Mouse (Mus musculus): ENCODE measurements around the gene Spg20. TPM values are rescaled to one million over a fixed set of nuclear protein-coding genes. Genes with fewer than 3 reads are reported as not detected.

Gene Spg20
- polyA plus RNA-seq, 2 experiments: 53.2 to 81.1 TPM

DNA sequence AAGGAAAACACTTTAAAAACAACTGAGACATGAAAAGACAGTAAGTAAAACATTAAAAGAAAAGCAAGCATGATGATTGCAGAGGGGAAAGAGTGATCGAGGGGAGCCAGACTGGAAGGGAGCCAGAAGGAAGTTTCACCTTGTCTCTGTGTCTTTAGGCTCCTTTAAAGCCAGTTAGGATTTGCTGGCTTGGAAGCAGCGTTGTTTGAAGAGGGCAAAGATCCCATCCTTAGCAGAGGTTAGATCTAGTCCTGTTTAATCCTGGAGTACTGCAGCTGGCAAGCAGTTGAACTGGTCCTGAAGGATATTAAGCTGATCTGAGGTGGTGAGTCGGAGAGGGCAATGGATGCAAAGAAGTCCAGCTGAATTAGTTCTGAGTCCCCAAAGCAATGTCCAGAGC, 23.1 kb upstream of the Spg20 start:
- no peak for ATAC-seq (ENCODE audit: low FRiP score, low read depth)

DNA sequence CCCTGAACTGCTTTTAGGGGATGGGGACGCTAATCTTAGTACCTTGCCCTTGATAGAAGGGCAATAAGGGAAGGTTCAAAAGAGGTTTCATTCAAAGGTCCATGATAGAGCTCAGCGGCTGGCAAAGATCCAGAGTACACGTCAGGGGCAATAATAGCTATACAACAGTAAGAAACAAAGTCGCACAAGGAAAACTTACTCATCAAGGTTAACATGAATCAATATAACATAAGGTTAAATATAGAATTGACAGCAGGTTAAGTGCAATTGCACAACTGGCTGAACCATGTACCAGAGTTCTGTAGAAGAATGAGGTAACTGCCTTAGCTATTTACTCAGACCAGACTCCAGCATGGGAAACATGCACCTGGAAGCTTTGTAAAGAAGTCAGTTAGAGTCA, 22.6 kb upstream of the Spg20 start:
- H3K4me3 ChIP-seq (replicated peaks; ENCODE audit: low read length): no peak overlapping the region
- ATAC-seq (ENCODE audit: low FRiP score, low read depth) (no peak), DNase-seq (ENCODE audit: low spot score) (no peak)
- no peak overlapping the region for H3K27ac ChIP-seq (replicated peaks; ENCODE audit: low read depth, low read length)
- no peaks in the 10 kb centered on the region for H3K36me3 ChIP-seq (ENCODE audit: control insufficient read depth, insufficient read depth, low read length)
- no peak overlapping the region for H3K4me2 ChIP-seq (replicated peaks; ENCODE audit: low read depth, low read length, severe bottlenecking)
- H3K9me3 ChIP-seq (ENCODE audit: control insufficient read depth, low read length): no peaks in the 10 kb centered on the region
- TF ChIP-seq POLR2A (IDR thresholded peaks at IDR 0.05; ENCODE audit: borderline replicate concordance, extremely low read depth, insufficient read depth, insufficient read length): no peak
- H3K4me1 ChIP-seq (ENCODE audit: control insufficient read depth, insufficient read depth, low read length): no peaks in the 10 kb centered on the region
- H3K9ac ChIP-seq (ENCODE audit: low read depth, low read length, severe bottlenecking): no peak overlapping the region
- no peaks in the 10 kb centered on the region for H3K27me3 ChIP-seq (ENCODE audit: control insufficient read depth, insufficient read depth, low read length)
- 74% methylated on average over 4 of the region's 4 CpGs for whole genome bisulfite sequencing

More for the DNA sequence above, 23.1 kb upstream of the Spg20 start:
- 73% methylated on average over 3 of the region's 3 CpGs for whole genome bisulfite sequencing
- Histone ChIP-seq H3K9me3 (ENCODE audit: control insufficient read depth, low read length) (no peaks in the 10 kb centered on the region), H3K4me3 (replicated peaks; ENCODE audit: low read length) (no peak overlapping the region), H3K27ac (replicated peaks; ENCODE audit: low read depth, low read length) (no peak overlapping the region), H3K36me3 (ENCODE audit: control insufficient read depth, insufficient read depth, low read length) (no peaks in the 10 kb centered on the region), H3K9ac (ENCODE audit: low read depth, low read length, severe bottlenecking) (no peak overlapping the region), H3K4me2 (replicated peaks; ENCODE audit: low read depth, low read length, severe bottlenecking) (no peak overlapping the region), H3K27me3 (ENCODE audit: control insufficient read depth, insufficient read depth, low read length) (no peaks in the 10 kb centered on the region), H3K4me1 (ENCODE audit: control insufficient read depth, insufficient read depth, low read length) (no peaks in the 10 kb centered on the region)
- no peak for TF ChIP-seq POLR2A (IDR thresholded peaks at IDR 0.05; ENCODE audit: borderline replicate concordance, extremely low read depth, insufficient read depth, insufficient read length)
- no peak for DNase-seq (ENCODE audit: low spot score)

DNA sequence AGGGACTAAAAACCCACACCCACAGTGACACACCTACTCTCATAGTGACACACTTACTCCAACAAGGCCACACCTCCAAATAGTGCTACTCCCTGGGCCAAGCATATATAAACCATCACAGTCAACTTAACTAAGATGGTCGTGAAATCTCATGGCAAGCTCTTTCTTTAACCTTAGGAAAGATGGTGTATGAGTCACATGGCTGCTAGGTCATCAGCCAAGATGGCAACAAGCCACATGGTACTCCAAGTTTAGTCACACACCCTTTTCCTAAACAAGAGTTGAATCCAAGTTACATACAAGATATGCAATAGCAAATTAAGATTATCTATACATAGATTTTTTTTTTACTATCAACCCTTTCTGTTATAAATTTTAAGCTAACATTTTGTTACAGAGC, 18.7 kb upstream of the Spg20 start:
- Histone ChIP-seq H3K9ac (ENCODE audit: low read depth, low read length, severe bottlenecking) (no peak overlapping the region), H3K4me3 (replicated peaks; ENCODE audit: low read length) (no peak overlapping the region), H3K27me3 (ENCODE audit: control insufficient read depth, insufficient read depth, low read length) (no peaks in the 10 kb centered on the region), H3K4me2 (replicated peaks; ENCODE audit: low read depth, low read length, severe bottlenecking) (no peak overlapping the region), H3K36me3 (ENCODE audit: control insufficient read depth, insufficient read depth, low read length) (no peaks in the 10 kb centered on the region), H3K4me1 (ENCODE audit: control insufficient read depth, insufficient read depth, low read length) (no peaks in the 10 kb centered on the region; the same call in 1 of the 2 replicates), H3K27ac (replicated peaks; ENCODE audit: low read depth, low read length) (no peak overlapping the region), H3K9me3 (ENCODE audit: control insufficient read depth, low read length) (no peaks in the 10 kb centered on the region)
- DNase-seq (ENCODE audit: low spot score) (no peak), ATAC-seq (ENCODE audit: low FRiP score, low read depth) (no peak)
- no peak for TF ChIP-seq POLR2A (IDR thresholded peaks at IDR 0.05; ENCODE audit: borderline replicate concordance, extremely low read depth, insufficient read depth, insufficient read length)
- 75% methylated on average over 1 of the region's 1 CpGs for WGBS

DNA sequence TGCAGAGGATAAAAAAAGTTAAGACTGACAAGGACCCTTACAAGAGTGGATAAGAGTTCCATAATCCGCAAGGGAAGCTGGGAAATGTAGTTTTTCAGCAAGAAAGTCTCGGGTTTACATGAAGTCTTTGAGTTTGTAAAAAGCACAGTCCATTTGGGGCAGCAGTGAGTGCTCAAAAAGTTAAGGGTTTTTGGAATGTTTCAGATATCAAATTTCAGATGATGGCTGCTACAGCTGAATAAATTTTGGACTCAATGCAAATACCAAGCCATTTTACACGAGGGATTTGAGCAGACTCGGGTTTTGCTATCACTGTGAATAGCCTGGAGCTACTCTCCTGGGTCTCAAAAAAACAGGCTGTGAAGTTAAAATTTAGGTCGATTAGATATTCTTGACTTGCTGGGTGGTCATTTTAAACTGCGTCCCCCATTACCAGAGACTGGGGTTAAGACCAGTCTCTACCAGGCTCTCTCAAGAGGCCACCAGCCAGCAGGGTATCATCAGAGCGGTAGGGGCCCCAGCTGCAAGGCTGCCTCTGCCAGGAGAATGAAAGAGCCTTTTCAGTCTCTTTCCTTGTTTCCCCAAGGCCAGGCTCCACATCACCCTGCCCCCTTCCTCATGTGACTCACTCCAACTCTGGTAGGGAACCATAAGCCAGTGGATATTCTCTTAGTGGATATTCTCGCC, 15.8 kb upstream of the Spg20 start:
- Histone ChIP-seq H3K9ac (ENCODE audit: low read depth, low read length, severe bottlenecking) (no peak overlapping the region), H3K27me3 (ENCODE audit: control insufficient read depth, insufficient read depth, low read length) (no peaks in the 10 kb centered on the region), H3K4me1 (ENCODE audit: control insufficient read depth, insufficient read depth, low read length) (no peaks in the 10 kb centered on the region; the same call in 1 of the 2 replicates), H3K4me2 (replicated peaks; ENCODE audit: low read depth, low read length, severe bottlenecking) (peak overlapping the region; percentile 28), H3K36me3 (ENCODE audit: control insufficient read depth, insufficient read depth, low read length) (no peaks in the 10 kb centered on the region), H3K27ac (replicated peaks; ENCODE audit: low read depth, low read length) (peak overlapping the region; percentile 83), H3K4me3 (replicated peaks; ENCODE audit: low read length) (no peak overlapping the region), H3K9me3 (ENCODE audit: control insufficient read depth, low read length) (no peaks in the 10 kb centered on the region)
- ATAC-seq (ENCODE audit: low FRiP score, low read depth) (peak; percentile 78), DNase-seq (ENCODE audit: low spot score) (peak; percentile 80)
- 20% methylated on average over 8 of the region's 8 CpGs for WGBS
- TF ChIP-seq POLR2A (IDR thresholded peaks at IDR 0.05; ENCODE audit: borderline replicate concordance, extremely low read depth, insufficient read depth, insufficient read length): no peak

DNA sequence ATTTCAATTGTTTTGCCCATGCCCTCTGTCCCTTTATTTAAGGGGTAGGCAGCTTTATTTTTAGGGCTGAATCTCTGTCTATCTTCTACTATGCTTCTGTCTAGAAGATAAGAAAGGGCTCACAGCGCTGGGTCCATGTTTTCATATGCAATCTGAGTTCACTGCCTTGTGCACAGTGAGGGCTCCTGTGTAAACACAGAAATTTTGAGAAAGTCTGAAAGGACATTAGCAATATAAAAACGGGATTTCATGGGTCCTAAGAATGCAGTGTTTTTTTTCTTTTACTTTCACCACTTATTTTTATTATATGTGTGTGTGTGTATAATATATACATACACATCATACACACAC, 15.3 kb upstream of the Spg20 start:
- TF ChIP-seq POLR2A (IDR thresholded peaks at IDR 0.05; ENCODE audit: borderline replicate concordance, extremely low read depth, insufficient read depth, insufficient read length): no peak
- WGBS: 74% methylated on average over 2 of the region's 2 CpGs
- Histone ChIP-seq H3K9ac (ENCODE audit: low read depth, low read length, severe bottlenecking) (no peak overlapping the region), H3K27ac (replicated peaks; ENCODE audit: low read depth, low read length) (peak overlapping the region; percentile 83), H3K27me3 (ENCODE audit: control insufficient read depth, insufficient read depth, low read length) (no peaks in the 10 kb centered on the region), H3K4me1 (ENCODE audit: control insufficient read depth, insufficient read depth, low read length) (no peaks in the 10 kb centered on the region; the same call in 1 of the 2 replicates), H3K9me3 (ENCODE audit: control insufficient read depth, low read length) (no peaks in the 10 kb centered on the region), H3K4me3 (replicated peaks; ENCODE audit: low read length) (no peak overlapping the region), H3K36me3 (ENCODE audit: control insufficient read depth, insufficient read depth, low read length) (no peaks in the 10 kb centered on the region), H3K4me2 (replicated peaks; ENCODE audit: low read depth, low read length, severe bottlenecking) (peak overlapping the region; percentile 28)
- no peak; the same call in 1 of the 2 replicates for ATAC-seq (ENCODE audit: low FRiP score, low read depth)
- no peak for DNase-seq (ENCODE audit: low spot score)

Data from limb, embryonic 14.5 days (tissue).